ENCODE assay signal across 10 mouse cellular contexts in genomic region chr9:120672452-120672851, GRCm38 (mm10).
DNase-seq lines count a peak whose midpoint lies in the region; ATAC-seq and TF ChIP-seq lines count a peak whose summit lies in the region.
"Had no signal": no experiment of that assay in that cellular context is flagged by ENCODE, and none has a peak within 500 bp of the region (broad histone marks: within the 10 kb centered on the region; RNA-seq: fewer than 3 reads in every experiment).

No protein-coding gene starts in this region.

- no peak overlapping the region for H3K4me2 ChIP-seq in limb, embryonic 11.5 days (ENCODE audit: low read depth, severe bottlenecking)
- no peak overlapping the region for H3K4me2 ChIP-seq in midbrain, embryonic 11.5 days
- H3K4me2 ChIP-seq in liver, postnatal 0 days (ENCODE audit: low read depth, low read length): no peak overlapping the region

- TF ChIP-seq EP300 in liver, postnatal 0 days (IDR thresholded peaks at IDR 0.05; ENCODE audit: low read depth): no peak

- WGBS in limb, embryonic 11.5 days: 40% methylated on average over 6 of the region's 6 CpGs
- WGBS in limb, embryonic 10.5 days: 55% methylated on average over 6 of the region's 6 CpGs
- WGBS in midbrain, embryonic 11.5 days: 11% methylated on average over 6 of the region's 6 CpGs
- 62% methylated on average over 6 of the region's 6 CpGs for WGBS in liver, postnatal 0 days (ENCODE audit: insufficient replicate concordance)

- no peaks in the 10 kb centered on the region for H3K36me3 ChIP-seq in limb, embryonic 11.5 days (ENCODE audit: control insufficient read depth, insufficient read depth, low read length)
- H3K36me3 ChIP-seq in limb, embryonic 10.5 days: no peaks in the 10 kb centered on the region
- H3K36me3 ChIP-seq in midbrain, embryonic 11.5 days (ENCODE audit: control insufficient read depth, insufficient read depth, low read length): no peaks in the 10 kb centered on the region
- no peaks in the 10 kb centered on the region for H3K36me3 ChIP-seq in liver, postnatal 0 days (replicated peaks; ENCODE audit: insufficient read depth, low read length)

- H3K4me1 ChIP-seq in limb, embryonic 11.5 days (ENCODE audit: control insufficient read depth, insufficient read depth, low read length): peaks cover 19% of the 10 kb centered on the region; the same call in 1 of the 2 replicates
- peaks cover 41% of the 10 kb centered on the region for H3K4me1 ChIP-seq in limb, embryonic 10.5 days
- H3K4me1 ChIP-seq in midbrain, embryonic 11.5 days (ENCODE audit: control insufficient read depth, insufficient read depth, low read length): peaks cover 35% of the 10 kb centered on the region
- peaks cover 6% of the 10 kb centered on the region for H3K4me1 ChIP-seq in liver, postnatal 0 days (ENCODE audit: insufficient read depth)

- no peak overlapping the region for H3K4me3 ChIP-seq in limb, embryonic 11.5 days (ENCODE audit: low read depth, low read length)
- no peak overlapping the region for H3K4me3 ChIP-seq in limb, embryonic 10.5 days
- H3K4me3 ChIP-seq in midbrain, embryonic 11.5 days (ENCODE audit: low read depth, low read length): no peak overlapping the region
- H3K4me3 ChIP-seq in gastrocnemius, adult 2 months: no peak overlapping the region
- no peak overlapping the region for H3K4me3 ChIP-seq in liver, postnatal 0 days (ENCODE audit: low read depth, low read length)

- no peak overlapping the region for H3K27ac ChIP-seq in limb, embryonic 11.5 days (replicated peaks; ENCODE audit: low read depth, low read length)
- H3K27ac ChIP-seq in limb, embryonic 10.5 days: no peak overlapping the region; the same call in 1 of the 2 replicates
- H3K27ac ChIP-seq in midbrain, embryonic 11.5 days (ENCODE audit: low read depth, low read length): peak overlapping the region; percentile 20; the same call in 1 of the 2 replicates
- H3K27ac ChIP-seq in gastrocnemius, adult 2 months: no peak overlapping the region
- no peak overlapping the region for H3K27ac ChIP-seq in liver, postnatal 0 days (ENCODE audit: low read depth)

- H3K9me3 ChIP-seq in limb, embryonic 11.5 days (ENCODE audit: control insufficient read depth, low read length): no peaks in the 10 kb centered on the region
- H3K9me3 ChIP-seq in limb, embryonic 10.5 days (replicated peaks): no peaks in the 10 kb centered on the region
- H3K9me3 ChIP-seq in midbrain, embryonic 11.5 days (ENCODE audit: control insufficient read depth, low read length): no peaks in the 10 kb centered on the region
- no peaks in the 10 kb centered on the region for H3K9me3 ChIP-seq in liver, postnatal 0 days (ENCODE audit: low read length)

- TF ChIP-seq CTCF in gastrocnemius, adult 2 months (IDR thresholded peaks at IDR 0.05): no peak
- no peak for TF ChIP-seq CTCF in liver, postnatal 0 days (IDR thresholded peaks at IDR 0.05; ENCODE audit: low read depth)

- 0 out of 2 replicates have a peak, but pooled peaks cover 2% of the 10 kb centered on the region for H3K27me3 ChIP-seq in limb, embryonic 11.5 days (ENCODE audit: control insufficient read depth, insufficient read depth, low read length)
- peaks cover 29% of the 10 kb centered on the region for H3K27me3 ChIP-seq in limb, embryonic 10.5 days (ENCODE audit: low read depth, poor library complexity, severe bottlenecking)
- H3K27me3 ChIP-seq in midbrain, embryonic 11.5 days (ENCODE audit: control insufficient read depth, insufficient read depth, low read length): no peaks in the 10 kb centered on the region; the same call in 1 of the 2 replicates
- peaks cover 10% of the 10 kb centered on the region; the same call in 1 of the 2 replicates for H3K27me3 ChIP-seq in liver, postnatal 0 days (ENCODE audit: insufficient read depth, low read length)

- DNase-seq in limb, embryonic 11.5 days (ENCODE audit: low spot score): peak; percentile 60
- no peak for DNase-seq in limb, embryonic 10.5 days (ENCODE audit: low spot score)
- peak; percentile 24 to 38 for DNase-seq in frontal cortex, postnatal 10 days (ENCODE audit: low spot score in 2 of 2)
- peak; percentile 90 for DNase-seq in midbrain, embryonic 11.5 days (ENCODE audit: low spot score, missing footprints)
- peak; percentile 47 for DNase-seq in telencephalon, adult 2 months (ENCODE audit: low read depth, low spot score)
- DNase-seq in ovary, postnatal 14 days (ENCODE audit: low spot score): no peak
- DNase-seq in gastrocnemius, adult 2 months: no peak
- no peak for DNase-seq in liver, postnatal 0 days
- DNase-seq: cerebellum, adult 11-12 months; kidney, postnatal 10 days had no signal

- H3K9ac ChIP-seq in limb, embryonic 11.5 days (ENCODE audit: low read length): no peak overlapping the region
- H3K9ac ChIP-seq in midbrain, embryonic 11.5 days (ENCODE audit: low read length): 0 out of 2 replicates have a peak overlapping the region, but pooled peaks have one; percentile 12
- no peak overlapping the region for H3K9ac ChIP-seq in liver, postnatal 0 days (replicated peaks)

- intact Hi-C loops in gastrocnemius, adult 2 months (cut with DNase I): no loop called here

- ATAC-seq in limb, embryonic 11.5 days (ENCODE audit: insufficient number of reproducible peaks, low FRiP score, low TSS enrichment, low read depth): 0 out of 2 replicates have a peak, but pooled peaks have one; percentile 31
- ATAC-seq in midbrain, embryonic 11.5 days (ENCODE audit: low FRiP score): peak; percentile 70
- ATAC-seq in liver, postnatal 0 days: no peak

Comparison
In these comparisons a context has a peak if more than half of its experiments do, and no peak if none do; other contexts are left out.
1. DNase-seq: peak in limb, embryonic 11.5 days (single experiment), frontal cortex, postnatal 10 days (2 of 2), midbrain, embryonic 11.5 days (single experiment) and telencephalon, adult 2 months (single experiment); none in limb, embryonic 10.5 days (single experiment), ovary, postnatal 14 days (single experiment), gastrocnemius, adult 2 months (single experiment) and liver, postnatal 0 days (single experiment).